Mouse (Mus musculus) left cerebral cortex, adult 11 months (tissue): Measurements from ENCODE around the gene Bcl2l15.

Experiments
- DNase-seq: peaks from one replicate; pipeline ENCODE4 v3.0.0; 2022; ENCODE audit warnings: low spot score

Bcl2l15 gene

DNA sequence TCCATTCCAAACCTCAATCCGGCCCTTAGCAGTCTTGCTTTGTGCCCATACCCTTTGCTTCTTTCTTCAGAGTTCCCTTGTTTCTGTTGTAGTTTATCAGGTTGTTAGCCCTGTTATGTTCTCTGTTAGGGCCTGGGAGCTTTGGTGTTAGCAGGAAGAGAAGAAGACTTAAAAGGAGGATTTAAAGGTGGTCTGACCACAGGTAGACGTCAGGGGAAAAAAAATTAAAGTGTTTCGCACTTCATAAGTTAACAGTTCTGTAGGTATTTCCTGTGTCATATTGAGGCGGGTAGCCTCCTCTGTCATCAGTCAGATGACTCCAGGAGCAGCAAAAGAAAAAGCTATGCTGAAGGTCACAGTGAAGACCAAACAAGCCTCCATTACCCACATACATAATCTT is 35.6 kb downstream of the Bcl2l15 start:
- no peak for DNase-seq

DNA sequence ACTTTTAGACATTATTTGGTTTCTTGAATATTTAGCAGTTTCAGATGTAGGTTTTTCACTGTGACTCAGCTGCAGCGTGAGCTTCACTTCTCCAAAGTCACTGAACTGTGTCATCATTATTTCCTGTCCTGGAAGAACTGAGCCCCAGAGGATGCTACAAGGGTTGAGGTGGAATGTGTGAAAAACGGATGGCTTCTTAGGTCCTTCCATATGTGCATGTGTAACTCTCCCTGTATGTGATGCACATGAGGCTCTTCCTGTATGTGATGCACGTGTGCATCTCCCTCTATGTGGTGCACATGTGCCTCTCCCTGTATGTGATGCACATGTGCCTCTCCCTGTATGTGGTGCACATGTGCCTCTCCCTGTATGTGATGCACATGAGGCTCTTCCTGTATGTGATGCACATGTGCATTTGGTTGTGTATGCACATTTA is 40.3 kb downstream of the Bcl2l15 start:
- no peak for DNase-seq

DNA sequence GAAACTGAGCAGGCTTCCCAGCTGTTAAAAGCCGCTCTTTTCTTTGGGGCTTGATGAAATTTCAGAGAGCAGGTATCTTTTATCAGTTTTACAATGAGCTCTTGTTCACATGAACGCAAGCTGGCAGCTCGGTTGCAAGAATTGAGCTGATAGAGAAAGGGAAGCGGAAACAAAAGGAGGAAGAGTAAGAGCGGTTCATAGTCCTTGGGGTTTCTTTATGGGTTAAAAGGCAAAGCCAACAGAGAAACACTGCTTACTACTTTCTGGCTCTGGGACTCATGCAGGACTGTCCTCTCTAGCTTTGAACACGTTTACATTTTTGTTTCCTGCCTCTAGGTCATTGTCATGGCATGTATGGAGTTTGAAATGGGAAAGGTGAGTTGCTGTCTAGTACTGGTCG is 41.9 kb downstream of the Bcl2l15 start:
- DNase-seq, result no peak

- no peak for DNase-seq
Observed at GRCm38 (mm10) chr3:103885946-103886345, 53.5 kb downstream of the Bcl2l15 start.

DNA sequence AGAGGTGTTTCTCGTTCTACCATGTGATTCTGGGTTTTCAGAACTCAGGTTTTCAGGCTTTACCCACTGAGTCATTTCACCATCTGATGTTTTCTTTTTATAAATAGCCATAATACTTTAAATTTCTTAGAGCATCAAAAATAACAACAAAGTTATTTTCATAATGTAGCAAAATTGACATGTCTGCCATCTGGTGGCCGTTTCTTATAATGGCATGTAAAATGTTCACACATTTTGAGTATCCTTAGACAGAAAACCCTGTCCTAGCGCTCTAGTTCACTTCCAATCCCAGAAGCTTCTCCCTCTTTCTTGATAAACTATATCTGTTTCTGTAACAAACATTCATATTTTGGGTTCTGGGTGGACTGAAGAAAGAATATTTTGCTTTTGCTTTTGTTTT is 55.2 kb downstream of the Bcl2l15 start:
- DNase-seq, result no peak

GRCm38 (mm10) chr3:103893374-103893773 is 61.0 kb downstream of the Bcl2l15 start:
- no peak for DNase-seq
